Mouse (Mus musculus): ENCODE results near the gene Cdkal1.

DNA sequence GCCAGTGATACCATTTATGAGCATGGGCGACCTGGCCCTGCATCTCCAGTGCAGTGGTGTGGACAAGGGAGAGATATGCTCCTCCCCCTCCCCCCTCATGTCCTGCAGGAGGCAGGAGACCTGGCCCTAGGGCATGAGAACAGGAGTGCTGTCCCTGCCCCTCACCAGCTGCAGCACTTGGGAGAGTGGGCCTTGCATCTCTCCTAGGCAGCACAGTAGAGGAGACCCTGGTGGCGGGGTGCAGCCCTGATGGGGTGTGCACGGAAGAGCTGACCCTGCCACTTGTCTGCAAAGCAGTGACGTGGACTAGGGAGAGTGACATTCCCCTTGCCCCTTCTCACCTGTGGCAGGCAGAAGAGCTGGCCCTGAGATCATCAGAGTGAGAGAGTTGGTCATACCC lies 593.3 kb downstream of the Cdkal1 start:
- TF ChIP-seq CTCF (IDR thresholded peaks at IDR 0.05; ENCODE audit: low read depth, low read length) (no peak), POLR2A (IDR thresholded peaks at IDR 0.05; ENCODE audit: borderline replicate concordance, low read depth, low read length) (no peak)

All from bone marrow macrophage, adult 2 months (primary cell).